Mouse (Mus musculus): ENCODE data around the gene Scgb1a1.
"Not testable (repeated sequence)": the region's sequence is repeated elsewhere in the genome, so short reads cannot be mapped to it uniquely, and the experiment has no call there.

Scgb1a1 gene

GRCm38 (mm10) chr19:9069687-9070307 lies 18.0 kb downstream of the Scgb1a1 start:
- DNase-seq (ENCODE audit: low read depth in 2 of 2, low spot score in 2 of 2): no peak

GRCm38 (mm10) chr19:9067292-9067691 lies 20.5 kb downstream of the Scgb1a1 start:
- DNase-seq (ENCODE audit: low read depth in 2 of 2, low spot score in 2 of 2): no peak

- peak; percentile 29 to 34 for DNase-seq (ENCODE audit: low read depth in 2 of 2, low spot score in 2 of 2)
Observed at GRCm38 (mm10) chr19:9065621-9066561, 21.9 kb downstream of the Scgb1a1 start.

GRCm38 (mm10) chr19:9063831-9064230 lies 23.9 kb downstream of the Scgb1a1 start:
- DNase-seq (ENCODE audit: low read depth in 2 of 2, low spot score in 2 of 2): no peak

- DNase-seq (ENCODE audit: low read depth in 2 of 2, low spot score in 2 of 2): no peak
Observed at GRCm38 (mm10) chr19:9062822-9063221, 24.9 kb downstream of the Scgb1a1 start.

- DNase-seq (ENCODE audit: low read depth in 2 of 2, low spot score in 2 of 2): no peak
Observed at GRCm38 (mm10) chr19:9061221-9061893, 26.4 kb downstream of the Scgb1a1 start.

GRCm38 (mm10) chr19:9060103-9060502 lies 27.7 kb downstream of the Scgb1a1 start:
- DNase-seq (ENCODE audit: low read depth in 2 of 2, low spot score in 2 of 2): no peak

- DNase-seq (ENCODE audit: low read depth in 2 of 2, low spot score in 2 of 2): no peak
Observed at GRCm38 (mm10) chr19:9059391-9059790, 28.4 kb downstream of the Scgb1a1 start.

GRCm38 (mm10) chr19:9058944-9059343 lies 28.8 kb downstream of the Scgb1a1 start:
- DNase-seq (ENCODE audit: low read depth in 2 of 2, low spot score in 2 of 2): no peak

- no peak for DNase-seq (ENCODE audit: low read depth in 2 of 2, low spot score in 2 of 2)
Observed at GRCm38 (mm10) chr19:9058331-9058884, 29.4 kb downstream of the Scgb1a1 start.

- no peak for DNase-seq (ENCODE audit: low read depth in 2 of 2, low spot score in 2 of 2)
Observed at GRCm38 (mm10) chr19:9057679-9058078, 30.1 kb downstream of the Scgb1a1 start.

- peak; percentile 28 to 48 for DNase-seq (ENCODE audit: low read depth in 2 of 2, low spot score in 2 of 2)
Observed at GRCm38 (mm10) chr19:9055703-9056355, 31.9 kb downstream of the Scgb1a1 start.

GRCm38 (mm10) chr19:9055153-9055552 lies 32.6 kb downstream of the Scgb1a1 start:
- peak; percentile 61 to 65 for DNase-seq (ENCODE audit: low read depth in 2 of 2, low spot score in 2 of 2)

GRCm38 (mm10) chr19:9052803-9053431 lies 34.8 kb downstream of the Scgb1a1 start:
- no peak for DNase-seq (ENCODE audit: low read depth in 2 of 2, low spot score in 2 of 2)

GRCm38 (mm10) chr19:9051985-9052384 lies 35.8 kb downstream of the Scgb1a1 start:
- not testable (repeated sequence) for DNase-seq (ENCODE audit: low read depth in 2 of 2, low spot score in 2 of 2)

GRCm38 (mm10) chr19:9050294-9051229 lies 37.2 kb downstream of the Scgb1a1 start:
- no peak for DNase-seq (ENCODE audit: low read depth in 2 of 2, low spot score in 2 of 2)

- no peak for DNase-seq (ENCODE audit: low read depth in 2 of 2, low spot score in 2 of 2)
Observed at GRCm38 (mm10) chr19:9048981-9049687, 38.6 kb downstream of the Scgb1a1 start.

- DNase-seq (ENCODE audit: low read depth in 2 of 2, low spot score in 2 of 2): no peak
Observed at GRCm38 (mm10) chr19:9047946-9048387, 39.8 kb downstream of the Scgb1a1 start.

All from CD8-positive naive resting alpha-beta T cell, adult 2 months (primary cell).